Mouse (Mus musculus) embryonic facial prominence, embryonic 14.5 days (tissue): Measurements from ENCODE around the gene Nlk. TPM values are rescaled to one million over a fixed set of nuclear protein-coding genes. Genes with fewer than 3 reads are reported as not detected.
A peak's percentile ranks its signal among the peaks of the same experiment; 100 is the strongest.

Source experiments
- ATAC-seq: fragments of 200-750 bp; cut with Nextera tagmentation; 2 replicates; pipeline ENCODE4 v1.8.0; 2017; ENCODE audit warnings: low read depth, moderate number of reproducible peaks, moderate TSS enrichment
- DNase-seq: peaks from one replicate; pipeline ENCODE4 v3.0.0-alpha.2; 2015; ENCODE audit warnings: low spot score
- H3K27ac ChIP-seq: fragments of 300-500 bp; sonication (generic); replicated peaks from 2 replicates; pipeline ENCODE4 v1.5.1; 2014; ENCODE audit warnings: low read depth, mild to moderate bottlenecking, low read length, moderate library complexity
- H3K27me3 ChIP-seq: fragments of 300-500 bp; sonication (generic); replicated peaks from 2 replicates; pipeline ENCODE4 v1.6.1; 2014; ENCODE audit warnings: low read length; ENCODE audit not compliant: control insufficient read depth, insufficient read depth
- H3K36me3 ChIP-seq: fragments of 300-500 bp; sonication (generic); 2 replicates; pipeline ENCODE4 v1.6.1; 2014; ENCODE audit warnings: low read length, mixed read lengths; ENCODE audit not compliant: control insufficient read depth, insufficient read depth
- H3K4me1 ChIP-seq: fragments of 300-500 bp; sonication (generic); 2 replicates; pipeline ENCODE4 v1.6.1; 2014; ENCODE audit warnings: antibody characterized with exemption, low read length; ENCODE audit not compliant: control insufficient read depth, insufficient read depth
- H3K4me2 ChIP-seq: fragments of 300-500 bp; sonication (generic); 2 replicates; pipeline ENCODE4 v1.6.1; 2014; ENCODE audit warnings: low read depth, mild to moderate bottlenecking, low read length, moderate library complexity, mixed read lengths
- H3K4me3 ChIP-seq: fragments of 300-500 bp; sonication (generic); 2 replicates; pipeline ENCODE4 v1.5.1; 2014; ENCODE audit warnings: low read depth, mild to moderate bottlenecking, low read length
- H3K9ac ChIP-seq: fragments of 300-500 bp; sonication (generic); 2 replicates; pipeline ENCODE4 v1.6.1; 2014; ENCODE audit warnings: low read depth, mild to moderate bottlenecking, low read length, moderate library complexity, mixed read lengths
- H3K9me3 ChIP-seq: fragments of 300-500 bp; sonication (generic); 2 replicates; pipeline ENCODE4 v1.6.1; 2016; ENCODE audit warnings: low read length; ENCODE audit not compliant: control insufficient read depth
- WGBS: fragments of 180-500 bp; shearing (Covaris S2); extraction: QIAGEN DNeasy Blood & Tissue Kit; methylation state at CpG from one replicate; pipeline ENCODE4 v1.1.7; 2014; 5-methylcytosine and 5-hydroxymethylcytosine counted together
- polyA plus RNA-seq: library from polyadenylated mRNA; unstranded; fragments of >200 nt; fragmentation: Nextera tagmentation; extraction: Ambion mirVana; gene quantifications from 2 replicates; pipeline ENCODE4 v1.2.1, GENCODE M21; 2014

Gene Nlk
- polyA plus RNA-seq, 1 experiment from 2014 or later: 10.6 TPM

DNA sequence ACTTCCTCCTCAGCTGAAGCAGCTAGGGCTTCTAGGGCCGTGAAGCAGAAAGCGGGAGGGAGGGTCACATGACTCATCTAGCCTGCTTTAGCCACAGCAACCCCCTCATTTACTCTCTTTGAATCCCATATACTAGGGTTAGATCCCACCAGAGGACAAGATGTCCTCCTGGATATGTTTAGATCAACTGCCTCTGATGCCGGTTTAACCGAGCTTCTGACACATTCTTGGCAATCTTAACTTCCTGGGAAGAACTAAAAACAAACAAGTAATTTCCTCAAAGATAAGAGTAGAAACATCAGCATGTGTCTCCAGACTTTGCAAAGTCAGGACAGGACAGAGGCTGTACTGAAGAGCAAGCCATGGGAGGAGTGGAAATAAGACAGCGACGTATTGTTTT is 130.4 kb downstream of the Nlk start:
- Histone ChIP-seq H3K4me3 (no peak overlapping the region), H3K9ac (no peak overlapping the region), H3K27me3 (no peaks in the 10 kb centered on the region), H3K4me2 (no peak overlapping the region), H3K4me1 (no peaks in the 10 kb centered on the region), H3K9me3 (no peaks in the 10 kb centered on the region), H3K27ac (no peak overlapping the region), H3K36me3 (peaks cover 6% of the 10 kb centered on the region; the same call in 1 of the 2 replicates)
- 68% methylated on average over 6 of the region's 6 CpGs for WGBS
- ATAC-seq: no peak
- DNase-seq: peak; percentile 13

- Histone ChIP-seq H3K36me3 (no peaks in the 10 kb centered on the region), H3K9ac (no peak overlapping the region), H3K27me3 (no peaks in the 10 kb centered on the region), H3K4me2 (no peak overlapping the region), H3K9me3 (no peaks in the 10 kb centered on the region), H3K27ac (no peak overlapping the region), H3K4me3 (no peak overlapping the region), H3K4me1 (no peaks in the 10 kb centered on the region)
- DNase-seq: peak; percentile 88
- WGBS: 18% methylated on average over 4 of the region's 4 CpGs
- ATAC-seq: peak; percentile 80; the same call in 1 of the 2 replicates
Measured at GRCm38 (mm10) chr11:78560447-78560846, 136.7 kb downstream of the Nlk start.

GRCm38 (mm10) chr11:78557241-78557640 is 139.9 kb downstream of the Nlk start:
- Histone ChIP-seq H3K4me3 (no peak overlapping the region), H3K27ac (no peak overlapping the region), H3K9me3 (0 out of 2 replicates have a peak, but pooled peaks cover 5% of the 10 kb centered on the region), H3K36me3 (no peaks in the 10 kb centered on the region), H3K4me1 (no peaks in the 10 kb centered on the region), H3K4me2 (no peak overlapping the region), H3K27me3 (no peaks in the 10 kb centered on the region), H3K9ac (no peak overlapping the region)
- ATAC-seq (no peak), DNase-seq (no peak)
- WGBS: 50% methylated on average over 8 of the region's 8 CpGs

- Histone ChIP-seq H3K4me2 (no peak overlapping the region), H3K27me3 (no peaks in the 10 kb centered on the region), H3K27ac (no peak overlapping the region), H3K9ac (no peak overlapping the region), H3K36me3 (no peaks in the 10 kb centered on the region), H3K4me3 (no peak overlapping the region), H3K9me3 (0 out of 2 replicates have a peak, but pooled peaks cover 5% of the 10 kb centered on the region), H3K4me1 (no peaks in the 10 kb centered on the region)
- DNase-seq (no peak), ATAC-seq (no peak)
- 84% methylated on average over 4 of the region's 4 CpGs for WGBS
Measured at GRCm38 (mm10) chr11:78556070-78556469, 141.1 kb downstream of the Nlk start.

GRCm38 (mm10) chr11:78555623-78556022 is 141.6 kb downstream of the Nlk start:
- Histone ChIP-seq H3K9ac (no peak overlapping the region), H3K36me3 (no peaks in the 10 kb centered on the region), H3K27me3 (no peaks in the 10 kb centered on the region), H3K27ac (no peak overlapping the region), H3K9me3 (0 out of 2 replicates have a peak, but pooled peaks cover 5% of the 10 kb centered on the region), H3K4me2 (no peak overlapping the region), H3K4me1 (no peaks in the 10 kb centered on the region), H3K4me3 (no peak overlapping the region)
- ATAC-seq: no peak
- 81% methylated on average over 3 of the region's 3 CpGs for WGBS
- DNase-seq: no peak

- 33% methylated on average over 6 of the region's 6 CpGs for WGBS
- Histone ChIP-seq H3K27ac (peak overlapping the region; percentile 70), H3K4me2 (peak overlapping the region; percentile 78), H3K9me3 (0 out of 2 replicates have a peak, but pooled peaks cover 5% of the 10 kb centered on the region), H3K4me3 (peak overlapping the region; percentile 74), H3K36me3 (no peaks in the 10 kb centered on the region), H3K9ac (peak overlapping the region; percentile 57), H3K4me1 (peaks cover 13% of the 10 kb centered on the region), H3K27me3 (no peaks in the 10 kb centered on the region)
- ATAC-seq (peak; percentile 17), DNase-seq (no peak)
Measured at GRCm38 (mm10) chr11:78551059-78551398, 146.1 kb downstream of the Nlk start.

- 0 out of 2 replicates have a peak, but pooled peaks cover 5% of the 10 kb centered on the region for H3K9me3 ChIP-seq
- DNase-seq: peak; percentile 99
- peak within 1 kb of the TSS; percentile 78 for H3K27ac ChIP-seq
- peaks cover 13% of the 10 kb centered on the region for H3K4me1 ChIP-seq
- WGBS: under 1% methylated on average over 47 of the region's 60 CpGs
- H3K27me3 ChIP-seq: no peaks in the 10 kb centered on the region
- peak; percentile 100 for ATAC-seq
- peak within 1 kb of the TSS; percentile 79 for H3K9ac ChIP-seq
- no peaks in the 10 kb centered on the region for H3K36me3 ChIP-seq
- peak within 1 kb of the TSS; percentile 74 for H3K4me3 ChIP-seq
- peak within 1 kb of the TSS; percentile 78 for H3K4me2 ChIP-seq
Measured at GRCm38 (mm10) chr11:78550168-78551058, 146.8 kb downstream of the Nlk start, which contains the start of gene Tmem97. Gene Tmem97, minus strand, starts transcription at chr11:78550777.

- DNase-seq (no peak), ATAC-seq (no peak)
- Histone ChIP-seq H3K9ac (peak overlapping the region; percentile 79), H3K9me3 (0 out of 2 replicates have a peak, but pooled peaks cover 5% of the 10 kb centered on the region), H3K4me1 (peaks cover 13% of the 10 kb centered on the region), H3K4me2 (peak overlapping the region; percentile 78), H3K27me3 (no peaks in the 10 kb centered on the region), H3K27ac (0 out of 2 replicates have a peak overlapping the region, but pooled peaks have one; percentile 78), H3K4me3 (peak overlapping the region; percentile 74), H3K36me3 (0 out of 2 replicates have a peak, but pooled peaks cover 5% of the 10 kb centered on the region)
- WGBS: 8% methylated on average over 5 of the region's 5 CpGs
Measured at GRCm38 (mm10) chr11:78549491-78549987, 147.6 kb downstream of the Nlk start.
